35 mouse cellular contexts compared by ENCODE assay signal in the genomic region with DNA sequence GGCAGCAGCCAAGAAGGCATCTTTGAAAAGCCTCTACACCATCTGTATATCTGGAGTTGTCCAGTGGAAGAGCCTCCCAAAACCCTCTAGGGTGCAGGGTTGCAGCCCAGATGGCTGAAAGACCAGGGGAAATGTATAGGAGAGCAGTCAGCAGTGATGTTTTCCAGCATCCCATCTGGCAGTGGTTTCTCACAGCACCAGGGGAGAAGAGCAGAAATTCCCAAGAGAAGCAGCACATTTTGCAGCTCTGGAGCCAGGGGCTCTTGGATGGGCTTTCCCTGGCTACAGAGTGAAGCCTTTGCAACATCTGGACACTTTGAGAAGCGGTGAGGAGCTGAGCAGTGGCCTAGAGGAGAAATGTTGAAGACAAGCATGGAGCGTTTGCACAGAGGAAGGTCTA. TPM values are rescaled to one million over a fixed set of nuclear protein-coding genes. Genes with fewer than 3 reads are reported as not detected.
DNase-seq lines count a peak whose midpoint lies in the region; ATAC-seq lines count a peak whose summit lies in the region.
"Had no signal": no experiment of that assay in that cellular context is flagged by ENCODE, and none has a peak within 500 bp of the region (broad histone marks: within the 10 kb centered on the region; RNA-seq: fewer than 3 reads in every experiment).

No protein-coding gene starts in this region.

- ATAC-seq in kidney, embryonic 15.5 days (replicated peaks; ENCODE audit: low FRiP score), result no peak
- ATAC-seq: forebrain, embryonic 14.5 days; forebrain, postnatal 0 days; hindbrain, postnatal 0 days; inflammation-experienced regulatory T-cells, adult 6 months; intestine, embryonic 16.5 days; Patski had no signal

- H3K4me2 ChIP-seq in kidney, embryonic 15.5 days, result no peak overlapping the region
- H3K4me2 ChIP-seq: embryonic facial prominence, embryonic 13.5 days; heart, embryonic 12.5 days; heart, embryonic 15.5 days; hindbrain, embryonic 14.5 days had no signal

- H3K27ac ChIP-seq in heart, embryonic 10.5 days, result no peak overlapping the region
- H3K27ac ChIP-seq in kidney, embryonic 15.5 days, result no peak overlapping the region
- H3K27ac ChIP-seq: embryonic facial prominence, embryonic 13.5 days; heart, adult 2 months; heart, embryonic 15.5 days; hindbrain, embryonic 14.5 days; hindbrain, postnatal 0 days had no signal

- peak; percentile 7 for DNase-seq in gastrocnemius, adult 18-20 months (ENCODE audit: low spot score)
- no peak for DNase-seq in gastrocnemius, postnatal 4 days (ENCODE audit: low spot score in 2 of 2)
- DNase-seq in heart, adult 9 months (ENCODE audit: low spot score in 2 of 2), result peak; percentile 19 to 31
- no peak for DNase-seq in heart, embryonic 10.5 days (ENCODE audit: low spot score)
- peak; percentile 2 to 6 for DNase-seq in kidney, postnatal 4 days
- no peak for DNase-seq in adrenal gland, postnatal 36 days
- DNase-seq: adrenal gland, postnatal 10 days; B cell, adult 2 months; cerebellum, adult 11 months; cerebellum, adult 2 months; cerebellum, adult 9-11 months; cerebellum, postnatal 25 days; forebrain, postnatal 0 days; gastrocnemius, postnatal 14 days; heart, postnatal 10 days; heart, postnatal 4 days had no signal

- H3K36me3 ChIP-seq in heart, embryonic 10.5 days, result no peaks in the 10 kb centered on the region
- H3K36me3 ChIP-seq in kidney, embryonic 15.5 days, result no peaks in the 10 kb centered on the region
- H3K36me3 ChIP-seq: embryonic facial prominence, embryonic 13.5 days; G1E; heart, embryonic 12.5 days; heart, embryonic 15.5 days had no signal

- no peak overlapping the region for H3K4me3 ChIP-seq in heart, embryonic 10.5 days
- H3K4me3 ChIP-seq in kidney, embryonic 15.5 days (replicated peaks), result no peak overlapping the region
- H3K4me3 ChIP-seq: embryonic facial prominence, embryonic 13.5 days; heart, adult 2 months; heart, embryonic 12.5 days; heart, embryonic 15.5 days had no signal

- no peaks in the 10 kb centered on the region for H3K27me3 ChIP-seq in heart, embryonic 10.5 days (ENCODE audit: insufficient read depth, poor library complexity, severe bottlenecking)
- H3K27me3 ChIP-seq in kidney, embryonic 15.5 days, result no peaks in the 10 kb centered on the region
- H3K27me3 ChIP-seq: CH12.LX; embryonic facial prominence, embryonic 13.5 days; heart, embryonic 12.5 days; heart, embryonic 15.5 days; Patski had no signal

- H3K9me3 ChIP-seq in heart, embryonic 10.5 days, result no peaks in the 10 kb centered on the region
- no peaks in the 10 kb centered on the region for H3K9me3 ChIP-seq in kidney, embryonic 15.5 days (replicated peaks)
- H3K9me3 ChIP-seq: embryonic facial prominence, embryonic 13.5 days; heart, embryonic 12.5 days; heart, embryonic 15.5 days had no signal

- no peaks in the 10 kb centered on the region for H3K4me1 ChIP-seq in heart, embryonic 10.5 days
- no peaks in the 10 kb centered on the region for H3K4me1 ChIP-seq in kidney, embryonic 15.5 days
- H3K4me1 ChIP-seq: embryonic facial prominence, embryonic 13.5 days; heart, embryonic 12.5 days; heart, embryonic 15.5 days had no signal

- 73% methylated on average over 2 of the region's 2 CpGs for WGBS in heart, embryonic 10.5 days
- WGBS in kidney, embryonic 15.5 days, result 95% methylated on average over 2 of the region's 2 CpGs

- H3K9ac ChIP-seq in kidney, embryonic 15.5 days, result no peak overlapping the region
- H3K9ac ChIP-seq: embryonic facial prominence, embryonic 13.5 days; forebrain, postnatal 0 days; heart, embryonic 12.5 days; heart, embryonic 15.5 days; hindbrain, embryonic 14.5 days had no signal

RNA-seq across cellular contexts. Expression of gene Vstm2b, which starts 30.3 kb away (rescaled TPM):
- not detected for total RNA-seq in gastrocnemius, adult 18-20 months (2021)
- 1 to 10 TPM; 2.7 to 2.9 TPM for total RNA-seq in gastrocnemius, postnatal 4 days (2021)
- polyA plus RNA-seq in heart, embryonic 10.5 days (2016; fragmentation: Nextera tagmentation; extraction: Ambion mirVana), result 0.84 and 1.9 TPM in 2 replicates
- polyA plus RNA-seq in kidney, embryonic 15.5 days (2015; fragmentation: Nextera tagmentation; extraction: Ambion mirVana), result 5.8 and 7.8 TPM in 2 replicates
- 1 to 10 TPM in 1 of 2 experiments, under 1 TPM in 1; 0.89 to 2.2 TPM for total RNA-seq in adrenal gland, postnatal 36 days (2021)
- total RNA-seq: CH12.LX; common myeloid progenitor, adult 5-6 weeks; G1E had no signal
- polyA plus RNA-seq: G1E; inflammation-experienced regulatory T-cells, adult 6 months had no signal

RNA-seq across cellular contexts. Expression of gene 4930433I11Rik, which starts 59.0 kb away (rescaled TPM):
- not detected for total RNA-seq in gastrocnemius, adult 18-20 months (2021)
- not detected for total RNA-seq in gastrocnemius, postnatal 4 days (2021)
- polyA plus RNA-seq in heart, embryonic 10.5 days (2016; fragmentation: Nextera tagmentation; extraction: Ambion mirVana), result not detected in 2 replicates
- polyA plus RNA-seq in kidney, embryonic 15.5 days (2015; fragmentation: Nextera tagmentation; extraction: Ambion mirVana), result not detected in 2 replicates
- total RNA-seq in adrenal gland, postnatal 36 days (2021), result not detected
- total RNA-seq: adrenal gland, adult 18-20 months; adrenal gland, postnatal 10 days; adrenal gland, postnatal 4 days; CH12.LX; common myeloid progenitor, adult 5-6 weeks; forebrain, postnatal 0 days; gastrocnemius, postnatal 14 days; heart, adult 2 months; heart, postnatal 10 days; heart, postnatal 4 days; hindbrain, postnatal 0 days had no signal
- polyA plus RNA-seq: cerebellum, adult 2 months; embryonic facial prominence, embryonic 13.5 days; forebrain, embryonic 11.5 days; forebrain, embryonic 14.5 days; forebrain, postnatal 0 days; frontal cortex, adult 2 months; G1E; heart, adult 2 months; heart, embryonic 12.5 days; heart, embryonic 15.5 days; hindbrain, embryonic 11.5 days; hindbrain, embryonic 14.5 days; hindbrain, postnatal 0 days; inflammation-experienced regulatory T-cells, adult 6 months; intestine, embryonic 16.5 days; Patski had no signal

Comparison
In these comparisons a context has a peak if more than half of its experiments do, and no peak if none do; other contexts are left out.
1. DNase-seq: peak in gastrocnemius, adult 18-20 months (single experiment), heart, adult 9 months (2 of 2) and kidney, postnatal 4 days (2 of 2); none in gastrocnemius, postnatal 4 days (0 of 2), heart, embryonic 10.5 days (single experiment) and adrenal gland, postnatal 36 days (0 of 2).